Mouse (Mus musculus) MEL (cell line): ENCODE measurements around the gene Adam22. TPM values are rescaled to one million over a fixed set of nuclear protein-coding genes. Genes with fewer than 3 reads are reported as not detected.

ENCODE experiments used
- DNase-seq: peaks from one replicate; pipeline ENCODE4 v3.0.0; 2011; ENCODE audit warnings: low read depth, low spot score
- H3K27ac ChIP-seq: 2 replicates; pipeline ENCODE4 v1.5.1; 2012; ENCODE audit warnings: low read depth, mild to moderate bottlenecking, control low read depth, low read length, moderate library complexity; ENCODE audit not compliant: control insufficient read depth
- H3K27me3 ChIP-seq, 2 experiments: fragments of 150-350 bp in 1 of 2; sonication (generic) in 1 of 2; 2 replicates each; pipeline ENCODE4 v1.6.1; 2012; ENCODE audit warnings: low read length in 2 of 2, mild to moderate bottlenecking in 2 of 2, improper control_type of control experiment in 1 of 2, moderate library complexity in 1 of 2; ENCODE audit not compliant: insufficient read depth in 2 of 2, control insufficient read depth in 1 of 2
- H3K36me3 ChIP-seq, 2 experiments: 2 replicates each; pipeline ENCODE4 v1.6.1; 2012 to 2014; ENCODE audit warnings: low read length in 2 of 2, improper control_type of control experiment in 1 of 2, inconsistent platforms in 1 of 2, mild to moderate bottlenecking in 1 of 2; ENCODE audit not compliant: insufficient read depth in 2 of 2, control insufficient read depth in 1 of 2
- H3K4me1 ChIP-seq, 2 experiments: fragments of 150-350 bp in 1 of 2; sonication (generic) in 1 of 2; 2 replicates each; pipeline ENCODE4 v1.6.1; 2012; ENCODE audit warnings: low read length in 2 of 2, improper control_type of control experiment in 1 of 2, mild to moderate bottlenecking in 1 of 2; ENCODE audit not compliant: insufficient read depth in 2 of 2, control insufficient read depth in 1 of 2
- H3K4me3 ChIP-seq, 2 experiments: fragments of 150-350 bp in 1 of 2; sonication (generic) in 1 of 2; 2 replicates each; pipeline ENCODE4 v1.5.1; 2012; ENCODE audit warnings: low read depth in 2 of 2, low read length in 2 of 2, mild to moderate bottlenecking in 2 of 2, moderate library complexity in 2 of 2, control low read depth in 1 of 2, improper control_type of control experiment in 1 of 2; ENCODE audit not compliant: control insufficient read depth in 1 of 2, insufficient read depth in 1 of 2
- H3K79me2 ChIP-seq: 2 replicates; pipeline ENCODE4 v1.6.1; 2012; ENCODE audit warnings: mild to moderate bottlenecking, low read length, moderate library complexity; ENCODE audit not compliant: control insufficient read depth, poor library complexity, insufficient read depth
- H3K9ac ChIP-seq: 2 replicates; pipeline ENCODE4 v1.6.1; 2012; ENCODE audit warnings: low read depth, mild to moderate bottlenecking, control low read depth, low read length, moderate library complexity; ENCODE audit not compliant: control insufficient read depth, poor library complexity, severe bottlenecking
- H3K9me3 ChIP-seq: fragments of 150-350 bp; sonication (generic); replicated peaks from 2 replicates; pipeline ENCODE4 v1.6.1; 2012; ENCODE audit warnings: mild to moderate bottlenecking, low read length, improper control_type of control experiment, moderate library complexity; ENCODE audit not compliant: insufficient read depth
- BHLHE40 ChIP-seq: IDR thresholded peaks from 2 replicates; pipeline ENCODE4 v1.6.1; 2012; ENCODE audit warnings: low read depth, mild to moderate bottlenecking, inconsistent platforms, low read length, improper control_type of control experiment, borderline replicate concordance
- CHD1 ChIP-seq: IDR thresholded peaks from 2 replicates; pipeline ENCODE4 v1.6.1; 2012; ENCODE audit warnings: low read depth, mild to moderate bottlenecking, inconsistent platforms, low read length, improper control_type of control experiment
- E2F4 ChIP-seq: IDR thresholded peaks from 2 replicates; pipeline ENCODE4 v1.6.1; 2011; ENCODE audit warnings: low read depth, low read length, improper control_type of control experiment, borderline replicate concordance
- ELF1 ChIP-seq: IDR thresholded peaks from 2 replicates; pipeline ENCODE4 v1.6.1; 2014; ENCODE audit warnings: low read depth, mild to moderate bottlenecking, inconsistent platforms, low read length, improper control_type of control experiment, moderate library complexity
- EP300 ChIP-seq, 2 experiments: IDR thresholded peaks; 2 replicates each; pipeline ENCODE4 v1.6.1; 2011; ENCODE audit warnings: improper control_type of control experiment in 2 of 2, low read length in 2 of 2, low read depth in 1 of 2, mild to moderate bottlenecking in 1 of 2
- GATA1 ChIP-seq: IDR thresholded peaks from 2 replicates; pipeline ENCODE4 v1.6.1; 2011; ENCODE audit warnings: low read depth, low read length, improper control_type of control experiment
- MAFK ChIP-seq: IDR thresholded peaks from 2 replicates; pipeline ENCODE4 v1.6.1; 2011; ENCODE audit warnings: low read depth, mild to moderate bottlenecking, low read length, improper control_type of control experiment, borderline replicate concordance
- MAZ ChIP-seq: IDR thresholded peaks from 2 replicates; pipeline ENCODE4 v1.6.1; 2012; ENCODE audit warnings: low read depth, mild to moderate bottlenecking, inconsistent platforms, low read length, improper control_type of control experiment
- MXI1 ChIP-seq: IDR thresholded peaks from 2 replicates; pipeline ENCODE4 v1.6.1; 2011; ENCODE audit warnings: mild to moderate bottlenecking, low read depth, low read length, improper control_type of control experiment
- MYB ChIP-seq: IDR thresholded peaks from 2 replicates; pipeline ENCODE4 v1.6.1; 2011; ENCODE audit warnings: mild to moderate bottlenecking, low read depth, low read length, improper control_type of control experiment
- MYC ChIP-seq: IDR thresholded peaks from 2 replicates; pipeline ENCODE4 v1.6.1; 2011; ENCODE audit warnings: low read depth, mild to moderate bottlenecking, low read length, improper control_type of control experiment, moderate library complexity
- POLR2AphosphoS2 ChIP-seq: IDR thresholded peaks from 2 replicates; pipeline ENCODE4 v1.6.1; 2011; ENCODE audit warnings: low read length, improper control_type of control experiment
- POLR2AphosphoS5 ChIP-seq: IDR thresholded peaks from 2 replicates; pipeline ENCODE4 v1.6.1; 2012; ENCODE audit warnings: low read depth, borderline replicate concordance, mild to moderate bottlenecking, inconsistent platforms, low read length, moderate library complexity, mixed read lengths
- RCOR1 ChIP-seq: IDR thresholded peaks from 2 replicates; pipeline ENCODE4 v1.6.1; 2012; ENCODE audit warnings: low read depth, mild to moderate bottlenecking, inconsistent platforms, low read length, improper control_type of control experiment
- SMC3 ChIP-seq: IDR thresholded peaks from 2 replicates; pipeline ENCODE4 v1.6.1; 2011; ENCODE audit warnings: low read depth, low read length, improper control_type of control experiment
- ZC3H11A ChIP-seq: IDR thresholded peaks from 2 replicates; pipeline ENCODE4 v1.6.1; 2012; ENCODE audit warnings: low read depth, mild to moderate bottlenecking, inconsistent platforms, low read length, improper control_type of control experiment
- ZMIZ1 ChIP-seq: IDR thresholded peaks from 2 replicates; pipeline ENCODE4 v1.6.1; 2012; ENCODE audit warnings: low read depth, mild to moderate bottlenecking, inconsistent platforms, low read length, improper control_type of control experiment, moderate library complexity
- polyA plus RNA-seq, 2 experiments: library from polyadenylated mRNA; stranded (reverse) in 1 of 2; unstranded in 1 of 2; fragments of >175 nt in 1 of 2; fragments of >200 nt in 1 of 2; gene quantifications; 2 replicates each; pipeline versions ENCODE4 v1.2.1 to v1.2.4; 2012; ENCODE audit warnings: low replicate concordance in 2 of 2, low read depth in 1 of 2; ENCODE audit not compliant: insufficient read length in 2 of 2, insufficient read depth in 1 of 2, missing spikeins in 1 of 2
- total RNA-seq: library from RNA; depleted of rRNA; stranded (reverse); fragments of 300-350 nt; gene quantifications from 2 replicates; pipeline ENCODE4 v1.2.3, GENCODE M21; 2012

Adam22 gene
- total and polyA plus RNA-seq, 3 experiments = 1.2 to 1.6 TPM; not detected in 1

DNA sequence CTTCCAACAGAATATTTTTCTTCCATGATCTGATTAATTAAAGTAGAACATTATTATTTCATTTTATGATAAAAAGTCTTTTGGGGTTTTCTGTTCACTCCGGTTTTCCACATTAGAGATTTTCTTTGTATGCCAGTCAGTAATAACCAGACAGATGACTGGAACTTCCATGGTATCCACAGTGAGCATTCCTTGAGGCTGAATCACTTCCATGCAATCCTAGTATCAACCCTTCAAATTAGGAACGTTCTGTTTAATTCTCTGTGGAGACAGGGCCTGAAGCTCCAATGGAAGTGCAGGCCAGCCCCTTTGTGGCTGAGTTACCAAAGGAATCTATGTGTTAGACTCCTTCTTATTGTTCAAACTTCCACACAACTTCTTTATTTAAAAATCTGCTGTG is 247.9 kb downstream of the Adam22 start:
- Histone ChIP-seq H3K9ac (no peak overlapping the region), H3K9me3 (no peaks in the 10 kb centered on the region), H3K27ac (no peak overlapping the region), H3K36me3 (no peaks in the 10 kb centered on the region), H3K79me2 (no peaks in the 10 kb centered on the region), H3K27me3 (no peaks in the 10 kb centered on the region)
- no peak for DNase-seq
- TF ChIP-seq ZC3H11A (no peak), SMC3 (no peak), E2F4 (no peak), ELF1 (no peak), MAZ (no peak), BHLHE40 (no peak), MXI1 (no peak), EP300 (IDR thresholded peaks at IDR 0.05; ENCODE audit: low read depth in 1 of 2, low read length in 2 of 2) (no peak), ZMIZ1 (no peak), RCOR1 (no peak), MAFK (no peak), POLR2AphosphoS5 (no peak), POLR2AphosphoS2 (no peak), MYB (no peak), GATA1 (no peak), CHD1 (no peak), MYC (no peak)
- TF ChIP-seq, all 39 proteins: peak for 0
- H3K4me3 ChIP-seq = no peak overlapping the region
- H3K4me1 ChIP-seq = no peaks in the 10 kb centered on the region

DNA sequence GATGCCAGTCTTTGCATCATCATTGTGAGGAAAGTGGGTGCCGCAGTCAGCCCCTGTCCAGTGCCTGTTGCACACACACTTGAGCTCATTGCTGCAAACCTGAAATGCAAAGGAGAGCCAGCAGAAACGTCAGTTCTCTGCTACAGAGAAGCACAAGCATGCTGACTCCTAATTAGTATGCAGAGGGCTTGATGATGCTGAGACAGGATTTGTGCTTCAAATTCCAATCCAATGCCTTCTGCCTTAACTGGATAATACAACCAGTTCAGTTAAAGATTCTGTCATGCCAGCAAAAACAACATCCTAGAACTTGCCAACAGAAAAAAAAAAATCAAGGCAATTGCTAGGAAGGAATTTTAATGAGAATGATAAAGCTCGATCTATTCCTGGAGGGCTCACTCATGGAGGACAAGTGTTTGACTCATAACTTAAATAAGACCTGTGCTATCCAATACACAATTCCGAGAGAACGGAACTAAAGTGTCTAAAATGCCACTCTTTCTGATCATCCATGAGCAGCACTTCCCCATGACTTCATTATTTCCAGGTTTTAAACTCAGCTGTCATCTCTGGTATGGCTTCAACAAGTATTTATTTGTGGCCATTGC is 251.3 kb downstream of the Adam22 start:
- H3K9ac ChIP-seq = no peak overlapping the region
- no peaks in the 10 kb centered on the region for H3K79me2 ChIP-seq
- H3K9me3 ChIP-seq = no peaks in the 10 kb centered on the region
- H3K27ac ChIP-seq = no peak overlapping the region
- no peak for DNase-seq
- H3K4me3 ChIP-seq = no peak overlapping the region
- TF ChIP-seq SMC3 = no peak
- H3K27me3 ChIP-seq = no peaks in the 10 kb centered on the region
- no peaks in the 10 kb centered on the region for H3K36me3 ChIP-seq
- no peaks in the 10 kb centered on the region for H3K4me1 ChIP-seq
